Mouse (Mus musculus) liver, postnatal 0 days (tissue): ENCODE measurements around the gene Ube2l6. TPM values are rescaled to one million over a fixed set of nuclear protein-coding genes. Genes with fewer than 3 reads are reported as not detected.

Source experiments
- ATAC-seq: fragments of 200-750 bp; cut with Nextera tagmentation; 2 replicates; pipeline ENCODE4 v1.8.0; 2017; ENCODE audit warnings: mild to moderate bottlenecking, moderate library complexity
- DNase-seq: peaks from one replicate; pipeline ENCODE4 v3.0.0-alpha.2; 2016
- H3K27ac ChIP-seq: fragments of 300-500 bp; sonication (generic); 2 replicates; pipeline ENCODE4 v1.5.1; 2014; ENCODE audit warnings: antibody characterized with exemption, moderate library complexity, mild to moderate bottlenecking, low read depth
- H3K27me3 ChIP-seq: fragments of 300-500 bp; sonication (generic); 2 replicates; pipeline ENCODE4 v1.6.1; 2014; ENCODE audit warnings: low read length, control low read depth, mixed read lengths; ENCODE audit not compliant: insufficient read depth
- H3K36me3 ChIP-seq: fragments of 300-500 bp; sonication (generic); replicated peaks from 2 replicates; pipeline ENCODE4 v1.6.1; 2014; ENCODE audit warnings: mild to moderate bottlenecking, control low read depth, low read length, moderate library complexity, mixed read lengths; ENCODE audit not compliant: insufficient read depth
- H3K4me1 ChIP-seq: fragments of 300-500 bp; sonication (generic); 2 replicates; pipeline ENCODE4 v1.6.1; 2014; ENCODE audit warnings: antibody characterized with exemption, mild to moderate bottlenecking, control low read depth; ENCODE audit not compliant: insufficient read depth
- H3K4me2 ChIP-seq: fragments of 300-500 bp; sonication (generic); 2 replicates; pipeline ENCODE4 v1.6.1; 2014; ENCODE audit warnings: low read depth, mild to moderate bottlenecking, low read length, moderate library complexity, mixed read lengths
- H3K4me3 ChIP-seq: fragments of 300-500 bp; sonication (generic); 2 replicates; pipeline ENCODE4 v1.5.1; 2014; ENCODE audit warnings: low read depth, low read length
- H3K9ac ChIP-seq: fragments of 300-500 bp; sonication (generic); replicated peaks from 2 replicates; pipeline ENCODE4 v1.6.1; 2014; ENCODE audit warnings: mild to moderate bottlenecking, moderate library complexity
- H3K9me3 ChIP-seq: fragments of 300-500 bp; sonication (generic); 2 replicates; pipeline ENCODE4 v1.6.1; 2016; ENCODE audit warnings: mild to moderate bottlenecking, control low read depth, low read length, mixed read lengths
- CTCF ChIP-seq: sonication (generic); IDR thresholded peaks from 2 replicates; pipeline ENCODE4 v1.5.1; 2016; ENCODE audit warnings: antibody characterized with exemption, low read depth
- EP300 ChIP-seq: IDR thresholded peaks from 2 replicates; pipeline ENCODE4 v1.6.1; 2016; ENCODE audit warnings: antibody characterized with exemption, low read depth, mild to moderate bottlenecking
- WGBS: fragments of 180-500 bp; shearing (Covaris S2); extraction: QIAGEN DNeasy Blood & Tissue Kit; methylation state at CpG from one replicate; pipeline ENCODE4 v1.1.7; 2014; ENCODE audit not compliant: insufficient replicate concordance; 5-methylcytosine and 5-hydroxymethylcytosine counted together
- polyA plus RNA-seq: library from polyadenylated mRNA; unstranded; fragments of >200 nt; fragmentation: Nextera tagmentation; extraction: Ambion mirVana; gene quantifications from 2 replicates; pipeline ENCODE4 v1.2.1, GENCODE M21; 2015

Gene Ube2l6
- polyA plus RNA-seq, 1 experiment from 2014 or later, result 276 TPM

- Histone ChIP-seq H3K36me3 (peaks cover 55% of the 10 kb centered on the region), H3K4me1 (peaks cover 33% of the 10 kb centered on the region), H3K9ac (no peak overlapping the region), H3K4me3 (no peak overlapping the region), H3K9me3 (no peaks in the 10 kb centered on the region), H3K4me2 (no peak overlapping the region), H3K27ac (no peak overlapping the region), H3K27me3 (no peaks in the 10 kb centered on the region)
- DNase-seq, result no peak
- no peak for ATAC-seq
- TF ChIP-seq CTCF (no peak), EP300 (no peak)
Observed at GRCm38 (mm10) chr2:84809330-84809729, 10.7 kb downstream of the Ube2l6 start.

DNA sequence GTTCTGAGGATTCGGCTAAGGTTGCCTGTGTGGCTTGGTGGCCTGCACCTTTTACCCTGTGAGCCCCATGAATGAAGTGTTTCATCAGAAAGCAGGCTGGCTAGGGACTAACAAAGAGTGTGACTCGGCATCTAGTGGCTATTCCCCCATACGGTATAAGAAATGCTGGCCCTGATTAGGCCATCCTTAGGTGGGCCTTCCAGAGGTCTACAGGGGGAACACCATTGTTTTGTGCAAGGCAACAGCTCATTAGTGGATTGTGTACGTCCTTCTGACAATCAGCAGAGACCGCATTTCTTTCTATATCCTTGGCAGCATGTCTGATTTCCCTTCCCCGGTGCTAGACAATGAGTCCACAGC, 11.9 kb downstream of the Ube2l6 start:
- H3K9ac ChIP-seq, result no peak overlapping the region
- no peak for DNase-seq
- H3K27ac ChIP-seq, result peak overlapping the region; percentile 77
- ATAC-seq, result no peak
- peak overlapping the region; percentile 67 for H3K4me2 ChIP-seq
- no peak overlapping the region for H3K4me3 ChIP-seq
- WGBS, result 68% methylated on average over 6 of the region's 6 CpGs
- H3K9me3 ChIP-seq, result no peaks in the 10 kb centered on the region
- H3K27me3 ChIP-seq, result no peaks in the 10 kb centered on the region
- peaks cover 44% of the 10 kb centered on the region for H3K36me3 ChIP-seq
- TF ChIP-seq EP300, result no peak
- no peak for TF ChIP-seq CTCF
- H3K4me1 ChIP-seq, result peaks cover 37% of the 10 kb centered on the region

GRCm38 (mm10) chr2:84810886-84811577, 12.4 kb downstream of the Ube2l6 start:
- Histone ChIP-seq H3K4me1 (peaks cover 37% of the 10 kb centered on the region), H3K9ac (peak overlapping the region; percentile 41), H3K4me3 (peak overlapping the region; percentile 28), H3K27ac (peak overlapping the region; percentile 77), H3K27me3 (no peaks in the 10 kb centered on the region), H3K4me2 (peak overlapping the region; percentile 67), H3K36me3 (peaks cover 39% of the 10 kb centered on the region), H3K9me3 (no peaks in the 10 kb centered on the region)
- TF ChIP-seq EP300 (peak; percentile 66), CTCF (peak; percentile 94)
- 32% methylated on average over 26 of the region's 26 CpGs for WGBS
- ATAC-seq, result peak; percentile 48
- peak; percentile 94 for DNase-seq

GRCm38 (mm10) chr2:84811880-84812279, 13.3 kb downstream of the Ube2l6 start:
- peak overlapping the region; percentile 67 for H3K4me2 ChIP-seq
- H3K27ac ChIP-seq, result peak overlapping the region; percentile 93
- no peaks in the 10 kb centered on the region for H3K27me3 ChIP-seq
- DNase-seq (peak; percentile 88), ATAC-seq (peak; percentile 96)
- H3K4me3 ChIP-seq, result peak overlapping the region; percentile 6; the same call in 1 of the 2 replicates
- peaks cover 31% of the 10 kb centered on the region for H3K36me3 ChIP-seq
- H3K4me1 ChIP-seq, result peaks cover 37% of the 10 kb centered on the region
- H3K9me3 ChIP-seq, result no peaks in the 10 kb centered on the region
- 56% methylated on average over 7 of the region's 7 CpGs for WGBS
- H3K9ac ChIP-seq, result peak overlapping the region; percentile 49
- TF ChIP-seq EP300 (peak; percentile 100), CTCF (no peak)

GRCm38 (mm10) chr2:84812676-84813075, 14.0 kb downstream of the Ube2l6 start:
- no peaks in the 10 kb centered on the region for H3K9me3 ChIP-seq
- peak overlapping the region; percentile 49 for H3K9ac ChIP-seq
- peak overlapping the region; percentile 67 for H3K4me2 ChIP-seq
- no peaks in the 10 kb centered on the region for H3K27me3 ChIP-seq
- DNase-seq (no peak), ATAC-seq (no peak)
- peaks cover 37% of the 10 kb centered on the region for H3K4me1 ChIP-seq
- TF ChIP-seq CTCF (peak; percentile 43), EP300 (0 out of 2 replicates have a peak, but pooled peaks have one; percentile 11)
- H3K27ac ChIP-seq, result peak overlapping the region; percentile 93
- WGBS, result 80% methylated on average over 6 of the region's 6 CpGs
- H3K36me3 ChIP-seq, result peaks cover 26% of the 10 kb centered on the region
- H3K4me3 ChIP-seq, result 0 out of 2 replicates have a peak overlapping the region, but pooled peaks have one; percentile 6

GRCm38 (mm10) chr2:84819861-84820260, 21.2 kb downstream of the Ube2l6 start:
- H3K4me2 ChIP-seq, result no peak overlapping the region
- H3K4me3 ChIP-seq, result no peak overlapping the region
- ATAC-seq (no peak), DNase-seq (no peak)
- peaks cover 20% of the 10 kb centered on the region; the same call in 1 of the 2 replicates for H3K27me3 ChIP-seq
- H3K9me3 ChIP-seq, result no peaks in the 10 kb centered on the region
- no peak overlapping the region for H3K9ac ChIP-seq
- H3K4me1 ChIP-seq, result no peaks in the 10 kb centered on the region
- no peak for TF ChIP-seq EP300
- no peak for TF ChIP-seq CTCF
- WGBS, result 42% methylated on average over 3 of the region's 3 CpGs
- H3K36me3 ChIP-seq, result no peaks in the 10 kb centered on the region
- H3K27ac ChIP-seq, result no peak overlapping the region
